Mouse (Mus musculus): ENCODE measurements around the gene B4gat1. TPM values are rescaled to one million over a fixed set of nuclear protein-coding genes. Genes with fewer than 3 reads are reported as not detected.
A peak's percentile ranks its signal among the peaks of the same experiment; 100 is the strongest.

B4gat1 gene
- polyA plus RNA-seq, 1 experiment from 2014 or later = 35.4 TPM

DNA sequence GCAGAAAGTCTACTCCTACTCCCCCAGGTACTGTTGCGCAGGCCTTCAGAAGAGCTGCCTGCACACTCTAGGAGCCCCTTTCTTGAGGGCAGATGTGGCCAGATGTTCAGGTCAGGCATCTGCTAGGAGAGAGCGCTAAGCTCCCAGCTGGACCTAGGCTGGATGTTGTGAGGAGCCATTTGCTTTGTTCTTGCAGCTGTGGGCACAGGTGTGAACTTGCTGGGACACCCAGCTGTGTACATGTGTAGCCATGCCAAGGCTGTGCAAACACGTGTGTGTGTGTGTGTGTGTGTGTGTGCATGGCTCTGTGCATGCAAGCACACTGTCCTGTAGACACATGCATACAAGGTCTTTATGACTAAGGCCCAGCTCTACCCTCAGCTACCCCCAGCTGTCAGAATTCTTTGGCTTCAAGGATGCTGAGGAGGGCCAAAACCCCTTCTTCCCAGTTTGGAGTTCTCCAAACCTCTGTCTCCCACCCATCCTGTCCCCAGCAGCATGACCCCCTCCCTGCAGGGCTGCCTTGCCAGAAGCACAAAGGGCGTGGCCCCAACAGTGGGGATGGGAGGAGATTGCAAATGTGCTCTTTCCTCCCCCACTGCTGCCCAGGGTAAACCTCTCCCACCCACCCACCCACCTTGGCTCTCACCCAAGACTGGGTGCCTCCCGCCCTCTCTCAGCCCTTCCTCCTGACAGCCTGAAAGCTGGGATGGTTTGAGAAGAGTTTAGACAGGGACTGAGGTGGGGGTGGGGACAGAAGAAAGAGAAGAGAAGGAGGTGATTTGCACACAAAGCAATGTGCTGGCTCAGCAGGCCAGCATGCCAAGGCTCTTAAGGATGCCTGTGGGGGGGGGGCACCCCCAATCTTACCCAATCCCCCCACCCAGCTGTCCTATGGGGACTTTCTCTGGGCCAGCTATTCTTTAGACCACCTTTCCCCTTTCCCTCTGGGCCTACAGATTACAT lies 22.0 kb downstream of the B4gat1 start:
- H3K27ac ChIP-seq (ENCODE audit: low read depth, low read length) = no peak overlapping the region
- no peak overlapping the region for H3K4me3 ChIP-seq (ENCODE audit: low read depth, low read length)
- no peaks in the 10 kb centered on the region for H3K9me3 ChIP-seq (ENCODE audit: control insufficient read depth, low read length)
- H3K4me2 ChIP-seq (replicated peaks; ENCODE audit: low read depth, low read length) = no peak overlapping the region
- H3K27me3 ChIP-seq (ENCODE audit: control insufficient read depth, insufficient read depth, low read length) = no peaks in the 10 kb centered on the region
- no peaks in the 10 kb centered on the region for H3K36me3 ChIP-seq (ENCODE audit: control insufficient read depth, insufficient read depth, low read length)
- 36% methylated on average over 5 of the region's 5 CpGs for WGBS
- DNase-seq (ENCODE audit: low spot score) (no peak), ATAC-seq (ENCODE audit: low FRiP score) (no peak)
- peaks cover 7% of the 10 kb centered on the region for H3K4me1 ChIP-seq (replicated peaks; ENCODE audit: control insufficient read depth, insufficient read depth, low read length)
- H3K9ac ChIP-seq (ENCODE audit: low read depth, low read length) = no peak overlapping the region

DNA sequence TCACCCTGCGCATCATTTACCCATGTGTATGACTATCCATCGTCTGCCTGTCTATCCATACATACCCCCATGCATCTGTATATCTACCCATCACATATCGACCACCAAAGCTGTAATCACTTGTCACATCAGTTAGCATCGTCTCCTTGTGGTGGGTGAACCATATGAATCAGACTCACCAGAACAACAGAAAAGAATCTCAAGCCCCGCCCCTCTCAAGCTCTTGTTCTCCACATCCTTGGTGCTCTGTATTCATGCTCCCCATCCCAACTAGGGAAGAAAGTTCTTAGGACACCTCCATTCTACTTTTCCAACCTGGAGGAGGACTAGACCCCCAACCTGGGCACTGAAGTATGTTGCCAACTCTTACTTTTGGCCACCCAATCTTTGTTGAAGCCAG lies 23.4 kb downstream of the B4gat1 start:
- no peak overlapping the region for H3K9ac ChIP-seq (ENCODE audit: low read depth, low read length)

DNA sequence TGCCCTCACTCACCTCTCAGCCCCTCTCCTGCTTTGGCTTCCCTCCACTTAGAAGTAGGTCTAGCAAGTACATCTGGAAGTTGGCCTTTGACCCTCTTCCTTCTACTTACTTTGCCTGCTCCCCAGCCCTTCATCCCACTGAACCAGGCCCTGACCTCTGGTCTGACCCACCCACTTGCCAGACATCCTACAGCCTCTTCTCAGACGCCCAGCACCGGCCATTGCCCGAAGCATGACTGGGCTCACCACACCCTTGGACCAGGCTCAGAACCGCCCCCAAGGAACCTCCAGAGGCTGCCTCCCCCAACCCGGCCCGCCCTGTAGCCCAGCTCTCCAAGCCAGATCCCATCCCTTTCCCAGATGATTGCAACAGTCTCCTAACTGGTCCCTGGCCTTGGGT lies 23.8 kb downstream of the B4gat1 start:
- Histone ChIP-seq H3K4me1 (replicated peaks; ENCODE audit: control insufficient read depth, insufficient read depth, low read length) (peaks cover 13% of the 10 kb centered on the region), H3K9ac (ENCODE audit: low read depth, low read length) (0 out of 2 replicates have a peak overlapping the region, but pooled peaks have one; percentile 2), H3K27me3 (ENCODE audit: control insufficient read depth, insufficient read depth, low read length) (peaks cover 5% of the 10 kb centered on the region), H3K9me3 (ENCODE audit: control insufficient read depth, low read length) (no peaks in the 10 kb centered on the region), H3K4me3 (ENCODE audit: low read depth, low read length) (no peak overlapping the region), H3K36me3 (ENCODE audit: control insufficient read depth, insufficient read depth, low read length) (no peaks in the 10 kb centered on the region), H3K4me2 (replicated peaks; ENCODE audit: low read depth, low read length) (no peak overlapping the region), H3K27ac (ENCODE audit: low read depth, low read length) (no peak overlapping the region)
- no peak for ATAC-seq (ENCODE audit: low FRiP score)
- 64% methylated on average over 6 of the region's 6 CpGs for WGBS
- DNase-seq (ENCODE audit: low spot score) = no peak

More for the DNA sequence above, 23.4 kb downstream of the B4gat1 start:
- Histone ChIP-seq H3K4me3 (ENCODE audit: low read depth, low read length) (no peak overlapping the region), H3K27me3 (ENCODE audit: control insufficient read depth, insufficient read depth, low read length) (peaks cover 3% of the 10 kb centered on the region), H3K4me2 (replicated peaks; ENCODE audit: low read depth, low read length) (no peak overlapping the region), H3K36me3 (ENCODE audit: control insufficient read depth, insufficient read depth, low read length) (no peaks in the 10 kb centered on the region), H3K4me1 (replicated peaks; ENCODE audit: control insufficient read depth, insufficient read depth, low read length) (peaks cover 9% of the 10 kb centered on the region), H3K9me3 (ENCODE audit: control insufficient read depth, low read length) (no peaks in the 10 kb centered on the region), H3K27ac (ENCODE audit: low read depth, low read length) (no peak overlapping the region)
- no peak for ATAC-seq (ENCODE audit: low FRiP score)
- 85% methylated on average over 5 of the region's 5 CpGs for WGBS
- no peak for DNase-seq (ENCODE audit: low spot score)

DNA sequence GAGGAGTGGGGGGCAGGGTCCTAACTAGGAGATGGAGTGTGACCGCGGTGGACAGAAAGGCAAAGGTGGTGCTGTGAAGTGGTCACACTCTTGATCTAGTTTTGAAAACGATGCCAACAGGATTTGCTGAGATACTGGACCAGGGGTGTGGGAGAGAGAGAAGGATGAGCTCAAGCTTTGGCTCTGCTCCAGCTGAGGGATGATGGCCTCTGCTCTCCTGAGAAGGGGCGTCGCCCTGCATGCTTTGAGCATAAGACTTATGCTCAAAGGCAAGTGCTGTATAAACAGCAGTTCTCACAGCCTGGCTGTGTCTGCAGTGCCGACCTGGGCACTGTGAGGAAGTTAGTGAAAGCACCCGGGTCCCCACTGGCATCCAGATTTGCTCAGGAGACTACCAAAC lies 26.5 kb downstream of the B4gat1 start:
- Histone ChIP-seq H3K4me1 (replicated peaks; ENCODE audit: control insufficient read depth, insufficient read depth, low read length) (peaks cover 24% of the 10 kb centered on the region), H3K9ac (ENCODE audit: low read depth, low read length) (no peak overlapping the region)

DNA sequence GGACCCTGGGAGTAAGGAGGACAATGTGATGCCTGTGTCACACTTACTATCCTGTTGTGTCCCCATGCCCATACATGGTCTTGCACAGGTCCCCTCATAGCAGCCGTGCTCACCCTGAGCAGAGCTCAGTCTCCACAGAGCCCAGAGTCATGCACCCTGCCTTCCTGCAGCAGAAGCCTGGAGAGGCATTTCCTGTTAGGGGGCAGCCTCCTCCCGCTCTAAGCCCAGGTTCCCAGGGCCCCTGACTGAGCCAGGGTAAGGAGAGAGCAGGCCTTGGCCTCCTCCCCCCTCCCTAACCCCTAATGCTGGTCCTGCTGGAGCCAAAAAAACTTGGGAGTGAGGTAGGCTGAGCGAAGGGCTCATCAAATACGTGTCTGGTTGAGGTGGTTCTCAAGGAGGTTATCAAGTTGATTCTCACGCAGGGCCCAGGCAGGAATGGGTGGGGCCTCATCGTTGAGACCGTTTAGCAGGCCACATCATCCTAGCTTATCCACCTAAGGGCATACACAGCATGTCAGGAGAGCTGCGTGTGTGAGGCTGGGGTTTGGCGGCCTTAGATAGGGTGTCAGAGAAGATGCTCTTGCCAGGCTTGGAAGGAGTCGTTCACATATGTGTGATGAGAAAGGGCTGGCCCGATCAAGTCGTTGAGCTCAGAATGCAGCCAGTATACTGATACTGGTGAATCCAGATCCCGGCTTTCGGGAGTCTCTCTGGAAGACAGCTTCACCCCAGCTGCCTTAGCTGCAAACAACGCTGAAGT lies 28.6 kb downstream of the B4gat1 start:
- Histone ChIP-seq H3K27me3 (ENCODE audit: control insufficient read depth, insufficient read depth, low read length) (peaks cover 22% of the 10 kb centered on the region), H3K4me3 (ENCODE audit: low read depth, low read length) (peak overlapping the region; percentile 35), H3K4me1 (replicated peaks; ENCODE audit: control insufficient read depth, insufficient read depth, low read length) (peaks cover 32% of the 10 kb centered on the region), H3K9me3 (ENCODE audit: control insufficient read depth, low read length) (no peaks in the 10 kb centered on the region), H3K36me3 (ENCODE audit: control insufficient read depth, insufficient read depth, low read length) (no peaks in the 10 kb centered on the region), H3K4me2 (replicated peaks; ENCODE audit: low read depth, low read length) (peak overlapping the region; percentile 91), H3K9ac (ENCODE audit: low read depth, low read length) (peak overlapping the region; percentile 62; the same call in 1 of the 2 replicates), H3K27ac (ENCODE audit: low read depth, low read length) (no peak overlapping the region)
- DNase-seq (ENCODE audit: low spot score) = peak; percentile 47
- no peak for ATAC-seq (ENCODE audit: low FRiP score)
- WGBS = 12% methylated on average over 15 of the region's 15 CpGs

More for the DNA sequence above, 26.5 kb downstream of the B4gat1 start:
- 75% methylated on average over 7 of the region's 7 CpGs for WGBS
- DNase-seq (ENCODE audit: low spot score) (no peak), ATAC-seq (ENCODE audit: low FRiP score) (no peak)
- H3K27me3 ChIP-seq (ENCODE audit: control insufficient read depth, insufficient read depth, low read length) = peaks cover 22% of the 10 kb centered on the region
- no peak overlapping the region for H3K4me2 ChIP-seq (replicated peaks; ENCODE audit: low read depth, low read length)
- no peak overlapping the region for H3K4me3 ChIP-seq (ENCODE audit: low read depth, low read length)
- no peak overlapping the region for H3K27ac ChIP-seq (ENCODE audit: low read depth, low read length)
- H3K36me3 ChIP-seq (ENCODE audit: control insufficient read depth, insufficient read depth, low read length) = no peaks in the 10 kb centered on the region
- H3K9me3 ChIP-seq (ENCODE audit: control insufficient read depth, low read length) = no peaks in the 10 kb centered on the region

DNA sequence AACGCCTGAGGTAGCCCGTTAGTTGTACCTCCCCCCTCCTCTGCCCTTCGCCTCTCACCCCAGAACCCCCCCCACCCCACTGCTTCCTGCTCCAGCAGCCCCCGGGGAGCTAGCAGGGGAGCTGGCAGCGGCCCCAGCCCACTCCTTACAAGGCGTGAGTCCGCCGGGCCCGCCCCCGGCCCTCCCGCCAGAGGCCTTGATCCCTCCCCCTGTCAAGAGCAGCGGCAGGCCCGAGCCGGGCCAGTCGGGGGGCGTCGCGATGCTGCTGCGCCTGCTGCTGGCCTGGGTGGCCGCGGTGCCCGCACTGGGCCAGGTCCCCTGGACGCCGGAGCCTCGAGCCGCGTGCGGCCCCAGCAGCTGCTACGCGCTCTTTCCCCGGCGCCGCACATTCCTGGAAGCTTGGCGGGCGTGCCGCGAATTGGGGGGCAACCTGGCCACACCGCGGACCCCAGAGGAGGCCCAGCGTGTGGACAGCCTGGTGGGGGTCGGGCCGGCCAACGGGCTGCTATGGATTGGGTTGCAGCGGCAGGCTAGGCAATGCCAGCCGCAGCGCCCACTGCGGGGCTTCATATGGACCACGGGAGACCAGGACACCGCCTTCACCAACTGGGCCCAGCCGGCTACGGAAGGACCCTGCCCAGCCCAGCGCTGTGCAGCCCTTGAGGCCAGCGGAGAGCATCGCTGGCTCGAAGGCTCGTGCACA lies 29.4 kb downstream of the B4gat1 start, which contains the start of gene Cd248:
Gene Cd248 (plus strand): TSS at position 212 of the 703 bp plus-strand sequence.
- H3K9ac ChIP-seq (ENCODE audit: low read depth, low read length) = peak within 1 kb of the TSS; percentile 62
- H3K36me3 ChIP-seq (ENCODE audit: control insufficient read depth, insufficient read depth, low read length) = no peaks in the 10 kb centered on the region
- H3K4me2 ChIP-seq (replicated peaks; ENCODE audit: low read depth, low read length) = peak within 1 kb of the TSS; percentile 91
- under 1% methylated on average over 47 of the region's 56 CpGs for WGBS
- DNase-seq (ENCODE audit: low spot score) (peak; percentile 67), ATAC-seq (ENCODE audit: low FRiP score) (no peak)
- H3K4me3 ChIP-seq (ENCODE audit: low read depth, low read length) = peak within 1 kb of the TSS; percentile 35
- H3K27me3 ChIP-seq (ENCODE audit: control insufficient read depth, insufficient read depth, low read length) = peaks cover 22% of the 10 kb centered on the region
- peaks cover 32% of the 10 kb centered on the region for H3K4me1 ChIP-seq (replicated peaks; ENCODE audit: control insufficient read depth, insufficient read depth, low read length)
- no peaks in the 10 kb centered on the region for H3K9me3 ChIP-seq (ENCODE audit: control insufficient read depth, low read length)
- no peak within 1 kb of the TSS for H3K27ac ChIP-seq (ENCODE audit: low read depth, low read length)

DNA sequence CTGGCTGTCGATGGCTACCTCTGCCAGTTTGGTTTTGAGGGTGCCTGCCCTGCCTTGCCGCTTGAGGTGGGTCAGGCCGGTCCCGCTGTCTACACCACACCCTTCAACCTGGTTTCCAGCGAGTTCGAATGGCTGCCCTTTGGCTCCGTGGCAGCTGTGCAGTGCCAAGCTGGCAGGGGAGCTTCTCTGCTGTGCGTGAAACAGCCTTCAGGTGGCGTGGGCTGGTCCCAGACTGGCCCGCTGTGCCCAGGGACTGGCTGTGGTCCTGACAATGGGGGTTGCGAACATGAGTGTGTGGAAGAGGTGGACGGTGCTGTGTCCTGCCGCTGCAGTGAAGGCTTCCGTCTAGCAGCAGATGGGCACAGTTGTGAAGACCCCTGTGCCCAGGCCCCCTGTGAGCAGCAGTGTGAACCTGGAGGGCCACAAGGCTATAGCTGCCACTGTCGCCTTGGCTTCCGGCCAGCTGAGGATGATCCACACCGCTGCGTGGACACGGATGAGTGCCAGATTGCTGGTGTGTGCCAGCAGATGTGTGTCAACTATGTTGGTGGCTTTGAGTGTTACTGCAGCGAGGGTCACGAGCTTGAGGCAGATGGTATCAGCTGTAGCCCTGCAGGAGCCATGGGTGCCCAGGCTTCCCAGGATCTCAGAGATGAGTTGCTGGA lies 30.1 kb downstream of the B4gat1 start:
- Histone ChIP-seq H3K4me1 (replicated peaks; ENCODE audit: control insufficient read depth, insufficient read depth, low read length) (peaks cover 32% of the 10 kb centered on the region), H3K4me2 (replicated peaks; ENCODE audit: low read depth, low read length) (peak overlapping the region; percentile 91), H3K27me3 (ENCODE audit: control insufficient read depth, insufficient read depth, low read length) (peaks cover 22% of the 10 kb centered on the region), H3K9ac (ENCODE audit: low read depth, low read length) (peak overlapping the region; percentile 62), H3K36me3 (ENCODE audit: control insufficient read depth, insufficient read depth, low read length) (no peaks in the 10 kb centered on the region), H3K9me3 (ENCODE audit: control insufficient read depth, low read length) (no peaks in the 10 kb centered on the region), H3K27ac (ENCODE audit: low read depth, low read length) (no peak overlapping the region), H3K4me3 (ENCODE audit: low read depth, low read length) (peak overlapping the region; percentile 35)
- DNase-seq (ENCODE audit: low spot score) (peak; percentile 48), ATAC-seq (ENCODE audit: low FRiP score) (no peak)
- 37% methylated on average over 21 of the region's 21 CpGs for WGBS

DNA sequence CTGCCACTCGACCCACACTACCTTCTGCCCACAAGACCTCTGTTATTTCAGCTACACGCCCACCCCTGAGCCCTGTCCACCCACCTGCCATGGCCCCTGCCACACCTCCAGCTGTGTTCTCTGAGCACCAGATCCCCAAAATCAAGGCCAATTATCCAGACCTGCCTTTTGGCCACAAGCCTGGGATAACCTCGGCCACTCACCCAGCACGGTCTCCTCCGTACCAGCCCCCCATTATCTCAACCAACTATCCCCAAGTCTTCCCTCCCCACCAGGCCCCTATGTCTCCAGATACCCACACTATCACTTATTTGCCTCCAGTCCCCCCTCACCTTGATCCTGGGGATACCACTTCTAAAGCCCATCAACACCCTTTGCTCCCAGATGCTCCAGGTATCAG lies 30.9 kb downstream of the B4gat1 start:
- Histone ChIP-seq H3K9me3 (ENCODE audit: control insufficient read depth, low read length) (no peaks in the 10 kb centered on the region), H3K36me3 (ENCODE audit: control insufficient read depth, insufficient read depth, low read length) (no peaks in the 10 kb centered on the region), H3K4me3 (ENCODE audit: low read depth, low read length) (no peak overlapping the region), H3K27ac (ENCODE audit: low read depth, low read length) (no peak overlapping the region), H3K4me2 (replicated peaks; ENCODE audit: low read depth, low read length) (peak overlapping the region; percentile 14; the same call in 1 of the 2 replicates), H3K27me3 (ENCODE audit: control insufficient read depth, insufficient read depth, low read length) (peaks cover 22% of the 10 kb centered on the region), H3K9ac (ENCODE audit: low read depth, low read length) (no peak overlapping the region), H3K4me1 (replicated peaks; ENCODE audit: control insufficient read depth, insufficient read depth, low read length) (peaks cover 32% of the 10 kb centered on the region)
- DNase-seq (ENCODE audit: low spot score) (no peak), ATAC-seq (ENCODE audit: low FRiP score) (no peak)
- WGBS = 87% methylated on average over 5 of the region's 5 CpGs
